Mouse (Mus musculus): Measurements from ENCODE around the gene Khk. TPM values are rescaled to one million over a fixed set of nuclear protein-coding genes. Genes with fewer than 3 reads are reported as not detected.

The Khk gene
- total RNA-seq (2023) = 14.2 TPM

GRCm38 (mm10) chr5:30921256-30922033 is at the start of gene Khk:
TSS of gene Khk (plus strand) at chr5:30921431.

GRCm38 (mm10) chr5:30888337-30889087 is 32.7 kb upstream of the Khk start, which contains the start of gene Agbl5:
TSS of gene Agbl5 (plus strand) at chr5:30888694.

GRCm38 (mm10) chr5:30907413-30908059 is 13.7 kb upstream of the Khk start, which contains the start of gene Ost4:
TSS of gene Ost4 (minus strand) at chr5:30907788.

GRCm38 (mm10) chr5:30913060-30913841 is 8.0 kb upstream of the Khk start, which contains the start of gene Emilin1:
TSS of gene Emilin1 (plus strand) at chr5:30913402.

GRCm38 (mm10) chr5:30944956-30945781 is 23.9 kb downstream of the Khk start, which contains the start of gene Cgref1:
TSS of gene Cgref1 (minus strand) at chr5:30945591.

GRCm38 (mm10) chr5:30959966-30960501 is 38.8 kb downstream of the Khk start, which contains the start of gene Preb:
TSS of gene Preb (minus strand) at chr5:30960361.

GRCm38 (mm10) chr5:30968416-30968815 is 47.2 kb downstream of the Khk start, which contains the start of gene Tcf23:
TSS of gene Tcf23 (plus strand) at chr5:30968662.

Other genes with a start within 250 kb of the Khk start
- not detected for gene Dpysl5, start 209.9 kb upstream of the Khk start, total RNA-seq (2023)
- gene Mapre3, start 106.8 kb upstream of the Khk start, total RNA-seq (2023) = 11.1 TPM
- gene Tmem214, start 53.4 kb upstream of the Khk start, total RNA-seq (2023) = 37.7 TPM
- gene Agbl5, start 32.7 kb upstream of the Khk start, total RNA-seq (2023) = 12.3 TPM
- 150 TPM for gene Ost4, start 13.6 kb upstream of the Khk start, total RNA-seq (2023)
- 5.5 TPM for gene Emilin1, start 8.0 kb upstream of the Khk start, total RNA-seq (2023)
- not detected for gene Cgref1, start 24.2 kb downstream of the Khk start, total RNA-seq (2023)
- 163 TPM for gene Preb, start 38.9 kb downstream of the Khk start, total RNA-seq (2023)
- not detected for gene Tcf23, start 47.2 kb downstream of the Khk start, total RNA-seq (2023)
- gene Atraid, start 126.9 kb downstream of the Khk start, total RNA-seq (2023) = 32.9 TPM
- gene Slc5a6, start 127.5 kb downstream of the Khk start, total RNA-seq (2023) = 9.5 TPM
- gene Cad, start 133.3 kb downstream of the Khk start, total RNA-seq (2023) = 50.3 TPM
- gene Dnajc5g, start 184.9 kb downstream of the Khk start, total RNA-seq (2023) = not detected
- gene Slc30a3, start 186.8 kb downstream of the Khk start, total RNA-seq (2023) = 1.3 TPM
- gene Trim54, start 195.3 kb downstream of the Khk start, total RNA-seq (2023) = not detected
- gene Ucn, start 217.4 kb downstream of the Khk start, total RNA-seq (2023) = not detected
- 18.9 TPM for gene Mpv17, start 232.8 kb downstream of the Khk start, total RNA-seq (2023)

Measured in CD4-positive naive resting alpha-beta T cell, adult 76 days (primary cell).